Mouse (Mus musculus) CH12.LX (cell line): ENCODE measurements around the gene Dlec1. TPM values are rescaled to one million over a fixed set of nuclear protein-coding genes. Genes with fewer than 3 reads are reported as not detected.

Experiments
- DNase-seq: peaks from one replicate; pipeline ENCODE4 v3.0.0-alpha.2; 2013; ENCODE audit errors: extremely low read depth
- H3K27ac ChIP-seq: 2 replicates; pipeline ENCODE4 v1.5.1; 2012; ENCODE audit warnings: low read depth, mild to moderate bottlenecking, control low read depth, moderate library complexity; ENCODE audit not compliant: insufficient read depth
- H3K27me3 ChIP-seq: replicated peaks from 2 replicates; pipeline ENCODE3; 2012; ENCODE audit warnings: inconsistent platforms
- H3K36me3 ChIP-seq, 2 experiments: replicated peaks in 1 of 2; 2 replicates each; pipeline versions ENCODE3 to v1.6.1; 2012; ENCODE audit warnings: inconsistent platforms in 1 of 2, low read length in 1 of 2, mild to moderate bottlenecking in 1 of 2, mixed read lengths in 1 of 2, moderate library complexity in 1 of 2; ENCODE audit not compliant: control insufficient read depth in 1 of 2, insufficient read depth in 1 of 2
- H3K4me1 ChIP-seq, 2 experiments: 2 replicates each; pipeline ENCODE4 v1.6.1; 2012; ENCODE audit warnings: inconsistent platforms in 1 of 2, moderate library complexity in 1 of 2; ENCODE audit not compliant: insufficient read depth in 2 of 2, control insufficient read depth in 1 of 2
- H3K4me2 ChIP-seq: 2 replicates; pipeline ENCODE4 v1.6.1; 2012; ENCODE audit warnings: low read depth, mild to moderate bottlenecking, control low read depth; ENCODE audit not compliant: poor library complexity, insufficient read depth, severe bottlenecking
- H3K4me3 ChIP-seq, 3 experiments: fragments of 150-350 bp in 1 of 3; sonication (generic) in 1 of 3; replicated peaks in 1 of 3; 2 replicates each; pipeline versions ENCODE3 to v1.5.1; 2011 to 2012; ENCODE audit warnings: low read depth in 2 of 3, low read length in 2 of 3, mild to moderate bottlenecking in 2 of 3, moderate library complexity in 2 of 3, control low read depth in 1 of 3, improper control_type of control experiment in 1 of 3, inconsistent platforms in 1 of 3, mixed read lengths in 1 of 3; ENCODE audit not compliant: poor library complexity in 1 of 3
- H3K79me2 ChIP-seq: replicated peaks from 2 replicates; pipeline ENCODE4 v1.6.1; 2012; ENCODE audit warnings: mild to moderate bottlenecking, moderate library complexity; ENCODE audit not compliant: control insufficient read depth, poor library complexity, insufficient read depth, severe bottlenecking; ENCODE audit errors: extremely low read depth
- H3K9ac ChIP-seq: 2 replicates; pipeline ENCODE4 v1.6.1; 2012; ENCODE audit warnings: low read depth, mild to moderate bottlenecking, control low read depth, moderate library complexity; ENCODE audit not compliant: insufficient read depth
- H3K9me3 ChIP-seq: replicated peaks from 2 replicates; pipeline ENCODE3; 2012; ENCODE audit warnings: low read length, inconsistent platforms, mixed read lengths
- CHD2 ChIP-seq: IDR thresholded peaks from 2 replicates; pipeline ENCODE4 v1.6.1; 2011; ENCODE audit warnings: low read length, improper control_type of control experiment
- CTCF ChIP-seq, 2 experiments: IDR thresholded peaks in 1 of 2; conservative IDR thresholded peaks in 1 of 2; 2 replicates each; pipeline ENCODE4 v1.5.1; 2011 to 2012; ENCODE audit warnings: low read depth in 2 of 2, low read length in 2 of 2, improper control_type of control experiment in 1 of 2, inconsistent platforms in 1 of 2, mild to moderate bottlenecking in 1 of 2, moderate library complexity in 1 of 2
- ELF1 ChIP-seq: IDR thresholded peaks from 2 replicates; pipeline ENCODE4 v1.6.1; 2014; ENCODE audit warnings: low read depth, mild to moderate bottlenecking, inconsistent platforms, low read length, improper control_type of control experiment
- EP300 ChIP-seq: IDR thresholded peaks from 2 replicates; pipeline ENCODE4 v1.6.1; 2011; ENCODE audit warnings: low read length, improper control_type of control experiment
- ETS1 ChIP-seq: conservative IDR thresholded peaks from 2 replicates; pipeline ENCODE4 v1.6.1; 2012; ENCODE audit warnings: low read depth, mild to moderate bottlenecking, inconsistent platforms, low read length, improper control_type of control experiment, moderate library complexity
- GABPA ChIP-seq: IDR thresholded peaks from 2 replicates; pipeline ENCODE4 v1.6.1; 2012; ENCODE audit warnings: low read depth, low read length, improper control_type of control experiment, inconsistent platforms; ENCODE audit not compliant: insufficient replicate concordance
- HCFC1 ChIP-seq: IDR thresholded peaks from 2 replicates; pipeline ENCODE4 v1.6.1; 2012; ENCODE audit warnings: low read depth, mild to moderate bottlenecking, inconsistent platforms, low read length, improper control_type of control experiment
- IRF4 ChIP-seq: IDR thresholded peaks from 2 replicates; pipeline ENCODE4 v1.6.1; 2014; ENCODE audit warnings: low read depth, mild to moderate bottlenecking, inconsistent platforms, low read length, improper control_type of control experiment
- JUN ChIP-seq: IDR thresholded peaks from 2 replicates; pipeline ENCODE4 v1.6.1; 2011; ENCODE audit warnings: low read depth, mild to moderate bottlenecking, low read length, improper control_type of control experiment, moderate library complexity; ENCODE audit not compliant: insufficient read depth
- JUND ChIP-seq: conservative IDR thresholded peaks from 2 replicates; pipeline ENCODE4 v1.6.1; 2011; ENCODE audit warnings: low read depth, low read length, improper control_type of control experiment
- MAFK ChIP-seq: IDR thresholded peaks from 2 replicates; pipeline ENCODE4 v1.6.1; 2011; ENCODE audit warnings: low read length, improper control_type of control experiment; ENCODE audit not compliant: insufficient replicate concordance
- MAZ ChIP-seq: IDR thresholded peaks from 2 replicates; pipeline ENCODE4 v1.6.1; 2012; ENCODE audit warnings: low read depth, mild to moderate bottlenecking, inconsistent platforms, low read length, improper control_type of control experiment, moderate library complexity
- MXI1 ChIP-seq: IDR thresholded peaks from 2 replicates; pipeline ENCODE4 v1.6.1; 2011; ENCODE audit warnings: mild to moderate bottlenecking, low read depth, low read length, improper control_type of control experiment
- MYC ChIP-seq: IDR thresholded peaks from 2 replicates; pipeline ENCODE4 v1.6.1; 2011; ENCODE audit warnings: low read depth, mild to moderate bottlenecking, improper control_type of control experiment, low read length
- NELFE ChIP-seq: IDR thresholded peaks from 2 replicates; pipeline ENCODE4 v1.6.1; 2011; ENCODE audit warnings: low read depth, low read length, improper control_type of control experiment
- NRF1 ChIP-seq: IDR thresholded peaks from 2 replicates; pipeline ENCODE4 v1.6.1; 2014; ENCODE audit warnings: low read depth, mild to moderate bottlenecking, inconsistent platforms, low read length, improper control_type of control experiment, moderate library complexity
- POLR2A ChIP-seq: IDR thresholded peaks from 2 replicates; pipeline ENCODE4 v1.6.1; 2011; ENCODE audit warnings: low read depth, mild to moderate bottlenecking, improper control_type of control experiment, low read length
- SMC3 ChIP-seq: IDR thresholded peaks from 2 replicates; pipeline ENCODE4 v1.6.1; 2011; ENCODE audit warnings: low read depth, low read length, improper control_type of control experiment
- TBP ChIP-seq: conservative IDR thresholded peaks from 2 replicates; pipeline ENCODE4 v1.6.1; 2011; ENCODE audit warnings: low read depth, low read length, improper control_type of control experiment
- TCF12 ChIP-seq: IDR thresholded peaks from 2 replicates; pipeline ENCODE4 v1.6.1; 2014; ENCODE audit warnings: low read depth, mild to moderate bottlenecking, inconsistent platforms, low read length, improper control_type of control experiment
- USF2 ChIP-seq: conservative IDR thresholded peaks from 2 replicates; pipeline ENCODE4 v1.6.1; 2011; ENCODE audit warnings: low read depth, low read length, improper control_type of control experiment
- ZC3H11A ChIP-seq: IDR thresholded peaks from 2 replicates; pipeline ENCODE4 v1.6.1; 2012; ENCODE audit warnings: low read depth, mild to moderate bottlenecking, inconsistent platforms, low read length, improper control_type of control experiment
- ZNF384 ChIP-seq: IDR thresholded peaks from 2 replicates; pipeline ENCODE4 v1.6.1; 2012; ENCODE audit warnings: low read depth, low read length, improper control_type of control experiment, inconsistent platforms
- dilution Hi-C: fragments of 300-500 bp; cut with MboI; formaldehyde crosslinking; loops from 2 replicates; pipeline ENCODE4 v1.14.3; 2020; ENCODE audit warnings: low sequenced_read_pairs; ENCODE audit not compliant: extremely low pct_unique_long_range_greater_than_20kb, extremely low pct_ligation_motif_present
- in situ Hi-C: fragments of 300-500 bp; cut with MboI; formaldehyde crosslinking; loops from 3 replicates; pipeline ENCODE4 v1.14.3; 2019; ENCODE audit warnings: low sequenced_read_pairs, low pct_ligation_motif_present, low pct_unique_long_range_greater_than_20kb, mixed read lengths
- polyA plus RNA-seq: library from polyadenylated mRNA; unstranded; fragments of >175 nt; gene quantifications from 2 replicates; pipeline ENCODE4 v1.2.1, GENCODE M21; 2012; ENCODE audit warnings: low read depth; ENCODE audit not compliant: insufficient read length
- total RNA-seq, 2 experiments: library from RNA; depleted of rRNA; stranded (reverse); fragments of 300-350 nt in 1 of 2; fragments of >200 nt in 1 of 2; gene quantifications; 2 replicates each; pipeline ENCODE4 v1.2.3; 2012 to 2014

Dlec1 gene
- total and polyA plus RNA-seq, 3 experiments, result 1.4 to 6.3 (median 5.9) TPM

DNA sequence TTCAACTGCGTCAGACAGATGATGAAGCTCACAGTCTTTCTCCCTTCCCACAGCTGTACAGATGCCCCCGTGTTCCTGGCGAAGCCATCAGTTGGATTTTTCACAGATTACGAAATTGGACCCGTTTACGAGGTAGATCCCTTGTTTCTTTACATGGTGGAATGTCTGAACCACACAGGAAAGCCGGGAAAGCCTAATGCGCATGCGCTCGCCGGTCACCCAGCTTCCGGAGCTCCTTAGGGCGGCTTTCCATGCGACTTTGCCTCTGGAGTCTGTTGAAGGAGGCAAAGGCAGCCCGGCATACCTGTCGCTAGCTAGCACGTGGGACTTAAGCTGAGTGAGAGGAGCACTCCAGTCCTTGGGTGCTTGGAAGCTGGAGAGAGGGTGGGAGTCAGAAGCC lies 12.6 kb downstream of the Dlec1 start:
- H3K36me3 ChIP-seq, result no peaks in the 10 kb centered on the region
- no peaks in the 10 kb centered on the region for H3K79me2 ChIP-seq
- in situ Hi-C loops, result no loop called here
- no peaks in the 10 kb centered on the region for H3K27me3 ChIP-seq
- dilution Hi-C loops, result no loop called here
- H3K27ac ChIP-seq, result no peak overlapping the region
- H3K9me3 ChIP-seq, result no peaks in the 10 kb centered on the region
- peaks cover 3 to 14% of the 10 kb centered on the region in 2 experiments; a peak in 3 of 4 replicates for H3K4me1 ChIP-seq
- DNase-seq, result no peak
- H3K9ac ChIP-seq, result no peak overlapping the region
- no peak for TF ChIP-seq POLR2A
- no peak overlapping the region for H3K4me3 ChIP-seq
- H3K4me2 ChIP-seq, result no peak overlapping the region

DNA sequence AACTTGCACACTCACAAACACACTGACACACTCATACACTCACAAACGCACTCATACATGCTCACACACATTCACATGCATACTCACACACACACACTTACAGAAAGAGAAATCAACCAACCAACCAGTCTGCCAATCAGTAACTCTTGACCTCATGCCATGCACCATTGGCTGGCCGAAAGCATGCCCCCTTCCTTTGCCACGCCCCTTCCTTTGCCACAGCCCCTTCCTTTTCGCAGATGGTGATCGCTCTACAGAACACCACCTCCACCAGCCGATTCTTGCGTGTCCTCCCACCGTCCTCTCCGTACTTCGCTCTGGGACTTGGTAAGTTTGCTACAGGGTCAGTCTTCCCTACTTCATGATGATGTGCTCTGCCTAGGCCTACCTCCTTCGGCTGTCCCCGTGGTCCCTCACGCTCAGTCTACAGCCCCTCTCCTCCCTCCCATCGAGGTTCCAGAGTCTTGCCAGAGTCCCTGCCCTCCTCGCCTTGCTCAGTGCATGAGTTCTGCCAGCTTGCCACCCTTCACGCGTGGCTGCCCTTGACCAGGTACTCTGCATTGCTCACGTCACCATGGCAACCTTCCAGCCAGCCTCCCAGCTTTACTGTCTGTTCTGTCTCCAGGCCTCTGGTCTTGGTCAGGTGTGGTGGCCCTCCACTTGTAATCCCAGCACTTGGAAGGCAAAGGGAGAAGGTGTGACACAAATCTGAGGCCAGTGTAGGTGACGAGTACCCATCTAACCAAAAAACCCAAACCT lies 17.3 kb downstream of the Dlec1 start:
- Histone ChIP-seq H3K4me1 (peaks cover 5 to 25% of the 10 kb centered on the region in 2 experiments; a peak in 3 of 4 replicates), H3K9ac (peak overlapping the region; percentile 42), H3K27me3 (no peaks in the 10 kb centered on the region), H3K27ac (peak overlapping the region; percentile 17), H3K36me3 (peaks cover 13 to 38% of the 10 kb centered on the region in 2 experiments), H3K4me2 (peak overlapping the region; percentile 44), H3K4me3 (peak overlapping the region; percentile 59 to 78 (median 69)), H3K9me3 (no peaks in the 10 kb centered on the region), H3K79me2 (no peaks in the 10 kb centered on the region)
- dilution Hi-C loops, result no loop called here
- TF ChIP-seq MXI1 (peak; percentile 20; the same call in 1 of the 2 replicates), NELFE (no peak), MAZ (no peak), SMC3 (no peak), HCFC1 (peak; percentile 32; the same call in 1 of the 2 replicates), USF2 (no peak), ELF1 (no peak), CHD2 (no peak), MAFK (no peak), POLR2A (peak; percentile 68), TBP (peak; percentile 50; the same call in 1 of the 2 replicates), CTCF (conservative IDR thresholded peaks at IDR 0.05 in 1 of 2, IDR thresholded peaks at IDR 0.05 in 1 of 2; ENCODE audit: low read depth in 2 of 2, low read length in 2 of 2) (no peak), ZC3H11A (no peak)
- peak; percentile 81 for DNase-seq
- in situ Hi-C loops, result no loop called here

DNA sequence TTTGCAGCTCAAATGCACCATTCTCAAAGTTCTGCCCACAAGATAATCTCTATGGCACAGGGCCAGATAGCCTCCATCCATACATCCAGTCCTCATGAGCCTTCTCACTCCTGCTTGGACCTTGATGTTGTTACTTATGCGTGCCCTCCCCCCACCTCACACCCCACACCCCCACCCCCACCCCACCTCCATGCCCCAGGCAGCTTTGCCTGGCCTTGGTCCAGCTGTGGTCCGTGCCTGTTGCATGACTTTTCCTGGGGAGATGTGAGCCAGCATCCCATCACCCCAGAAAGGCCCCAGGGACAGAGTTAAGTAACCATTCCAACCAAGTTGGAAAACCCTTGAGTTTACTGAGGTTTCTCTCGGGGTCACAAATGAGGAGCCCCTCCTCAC lies 17.9 kb downstream of the Dlec1 start:
- Histone ChIP-seq H3K4me3 (peak overlapping the region; percentile 59 to 78 (median 69)), H3K9me3 (no peaks in the 10 kb centered on the region), H3K4me1 (peaks cover 5 to 25% of the 10 kb centered on the region in 2 experiments; a peak in 3 of 4 replicates), H3K4me2 (peak overlapping the region; percentile 41), H3K27me3 (no peaks in the 10 kb centered on the region), H3K27ac (no peak overlapping the region), H3K79me2 (no peaks in the 10 kb centered on the region), H3K9ac (peak overlapping the region; percentile 42; the same call in 1 of the 2 replicates), H3K36me3 (peaks cover 14 to 43% of the 10 kb centered on the region in 2 experiments)
- in situ Hi-C loops, result no loop called here
- dilution Hi-C loops, result no loop called here
- TF ChIP-seq HCFC1, result no peak
- no peak for TF ChIP-seq ETS1
- TF ChIP-seq IRF4, result no peak
- no peak for TF ChIP-seq ZNF384
- TF ChIP-seq SMC3, result no peak
- TF ChIP-seq USF2, result no peak
- no peak for TF ChIP-seq JUND
- no peak for TF ChIP-seq NRF1
- TF ChIP-seq CHD2, result no peak
- TF ChIP-seq GABPA, result no peak
- TF ChIP-seq CTCF (conservative IDR thresholded peaks at IDR 0.05 in 1 of 2, IDR thresholded peaks at IDR 0.05 in 1 of 2; ENCODE audit: low read depth in 2 of 2, low read length in 2 of 2), result no peak
- TF ChIP-seq EP300, result no peak
- TF ChIP-seq TCF12, result no peak
- TF ChIP-seq MYC, result no peak
- no peak for TF ChIP-seq JUN
- DNase-seq, result no peak
